Mouse (Mus musculus) kidney, adult 2 months (tissue): ENCODE measurements around the gene Gm20683. TPM values are rescaled to one million over a fixed set of nuclear protein-coding genes. Genes with fewer than 3 reads are reported as not detected.

ENCODE experiments used
- DNase-seq: peaks from one replicate; pipeline ENCODE4 v3.0.0; 2021
- H3K27ac ChIP-seq: fragments of 200-500 bp; 2 replicates; pipeline ENCODE4 v1.5.1; 2012; ENCODE audit warnings: low read depth, low read length, control low read depth, inconsistent platforms; ENCODE audit not compliant: insufficient read depth
- H3K27me3 ChIP-seq: fragments of 200-500 bp; replicated peaks from 2 replicates; pipeline ENCODE4 v1.6.1; 2012; ENCODE audit warnings: mild to moderate bottlenecking, moderate library complexity, low read length, inconsistent platforms; ENCODE audit not compliant: control insufficient read depth, insufficient read depth
- H3K36me3 ChIP-seq: fragments of 200-500 bp; 2 replicates; pipeline ENCODE4 v1.6.1; 2012; ENCODE audit warnings: mild to moderate bottlenecking, moderate library complexity, low read length, inconsistent platforms; ENCODE audit not compliant: control insufficient read depth, insufficient read depth
- H3K4me1 ChIP-seq: fragments of 200-500 bp; 2 replicates; pipeline ENCODE4 v1.6.1; 2011; ENCODE audit warnings: low read length; ENCODE audit not compliant: control insufficient read depth, insufficient read depth
- H3K4me3 ChIP-seq: fragments of 200-500 bp; 2 replicates; pipeline ENCODE4 v1.5.1; 2011; ENCODE audit warnings: mild to moderate bottlenecking, low read depth, low read length, control low read depth; ENCODE audit not compliant: insufficient read depth
- CTCF ChIP-seq: fragments of 200-500 bp; conservative IDR thresholded peaks from 2 replicates; pipeline ENCODE4 v1.5.1; 2011; ENCODE audit warnings: low read depth, mild to moderate bottlenecking, control low read depth, low read length, moderate library complexity, mixed read lengths; ENCODE audit not compliant: insufficient read depth, insufficient read length
- POLR2A ChIP-seq: fragments of 200-500 bp; IDR thresholded peaks from one replicate; pipeline ENCODE4 v1.6.1; 2011; ENCODE audit warnings: low read depth, low read length, control low read depth
- WGBS: fragments of 180-500 bp; shearing (Covaris S2); methylation state at CpG from one replicate; pipeline ENCODE4 v1.1.7; 2018; 5-methylcytosine and 5-hydroxymethylcytosine counted together
- polyA plus RNA-seq: library from polyadenylated mRNA; depleted of rRNA; stranded (reverse); fragments of >200 nt; gene quantifications from 2 replicates; pipeline ENCODE4 v1.2.3, GENCODE M21; 2012

Gm20683 gene
- polyA plus RNA-seq, 1 experiment, result 26.3 TPM

- WGBS, result 92% methylated on average over 13 of the region's 13 CpGs
- H3K4me3 ChIP-seq, result no peak overlapping the region
- no peak for DNase-seq
- peaks cover 20% of the 10 kb centered on the region for H3K4me1 ChIP-seq
- no peaks in the 10 kb centered on the region for H3K36me3 ChIP-seq
- TF ChIP-seq POLR2A, result no peak
- no peak for TF ChIP-seq CTCF
- H3K27ac ChIP-seq, result no peak overlapping the region
- no peaks in the 10 kb centered on the region for H3K27me3 ChIP-seq
These were observed 14.6 kb downstream of the Gm20683 start for GRCm38 (mm10) chr17:25827011-25827410.

- Histone ChIP-seq H3K4me3 (no peak overlapping the region), H3K36me3 (no peaks in the 10 kb centered on the region), H3K27ac (no peak overlapping the region), H3K27me3 (no peaks in the 10 kb centered on the region), H3K4me1 (peaks cover 14% of the 10 kb centered on the region)
- DNase-seq, result no peak
- 94% methylated on average over 27 of the region's 27 CpGs for WGBS
- TF ChIP-seq CTCF (no peak), POLR2A (no peak)
These were observed 15.5 kb downstream of the Gm20683 start for GRCm38 (mm10) chr17:25825984-25826570.

- Histone ChIP-seq H3K27me3 (no peaks in the 10 kb centered on the region), H3K4me1 (peaks cover 14% of the 10 kb centered on the region), H3K4me3 (no peak overlapping the region), H3K36me3 (no peaks in the 10 kb centered on the region), H3K27ac (no peak overlapping the region)
- DNase-seq, result no peak
- WGBS, result 87% methylated on average over 6 of the region's 6 CpGs
- TF ChIP-seq CTCF (no peak), POLR2A (no peak)
These were observed 16.3 kb downstream of the Gm20683 start for GRCm38 (mm10) chr17:25825311-25825710.

GRCm38 (mm10) chr17:25824362-25825142, 17.0 kb downstream of the Gm20683 start:
- H3K4me1 ChIP-seq, result peaks cover 14% of the 10 kb centered on the region
- no peaks in the 10 kb centered on the region for H3K36me3 ChIP-seq
- WGBS, result 71% methylated on average over 17 of the region's 17 CpGs
- peak overlapping the region; percentile 91; the same call in 1 of the 2 replicates for H3K4me3 ChIP-seq
- no peak for TF ChIP-seq CTCF
- no peak for TF ChIP-seq POLR2A
- no peak overlapping the region for H3K27ac ChIP-seq
- DNase-seq, result no peak
- no peaks in the 10 kb centered on the region for H3K27me3 ChIP-seq

- peak within 1 kb of the TSS; percentile 91 for H3K4me3 ChIP-seq
- WGBS, result under 1% methylated on average over 18 of the region's 18 CpGs
- no peaks in the 10 kb centered on the region for H3K27me3 ChIP-seq
- no peaks in the 10 kb centered on the region for H3K36me3 ChIP-seq
- peak; percentile 89 for DNase-seq
- H3K4me1 ChIP-seq, result peaks cover 13% of the 10 kb centered on the region
- H3K27ac ChIP-seq, result 0 out of 2 replicates have a peak within 1 kb of the TSS, but pooled peaks have one; percentile 53
- no peak for TF ChIP-seq CTCF
- peak; percentile 18 for TF ChIP-seq POLR2A
These were observed 18.1 kb downstream of the Gm20683 start, which contains the start of gene Wdr24 for GRCm38 (mm10) chr17:25823452-25823851. Gene Wdr24, plus strand, starts transcription at chr17:25823627.

GRCm38 (mm10) chr17:25818851-25819780, 22.4 kb downstream of the Gm20683 start:
- H3K4me1 ChIP-seq, result peaks cover 4% of the 10 kb centered on the region
- no peak for TF ChIP-seq POLR2A
- TF ChIP-seq CTCF, result no peak
- H3K27ac ChIP-seq, result no peak overlapping the region
- 7% methylated on average over 44 of the region's 46 CpGs for WGBS
- H3K36me3 ChIP-seq, result no peaks in the 10 kb centered on the region
- DNase-seq, result peak; percentile 33
- H3K4me3 ChIP-seq, result no peak overlapping the region
- H3K27me3 ChIP-seq, result no peaks in the 10 kb centered on the region

GRCm38 (mm10) chr17:25817662-25818061, 23.9 kb downstream of the Gm20683 start:
- no peak for DNase-seq
- H3K27ac ChIP-seq, result no peak overlapping the region
- no peaks in the 10 kb centered on the region for H3K27me3 ChIP-seq
- H3K4me3 ChIP-seq, result no peak overlapping the region
- H3K4me1 ChIP-seq, result no peaks in the 10 kb centered on the region
- TF ChIP-seq CTCF, result no peak
- no peak for TF ChIP-seq POLR2A
- WGBS, result 89% methylated on average over 11 of the region's 11 CpGs
- H3K36me3 ChIP-seq, result no peaks in the 10 kb centered on the region
